Mouse (Mus musculus) E14TG2a.4 (cell line): ENCODE data around the gene Tctex1d1.

Source experiments
- CTCF ChIP-seq: conservative IDR thresholded peaks from 2 replicates; pipeline ENCODE4 v1.5.1; 2014; ENCODE audit warnings: low read length
- NANOG ChIP-seq: IDR thresholded peaks from 2 replicates; pipeline ENCODE4 v1.6.1; 2014; ENCODE audit warnings: borderline replicate concordance, low read length, mixed read lengths

DNA sequence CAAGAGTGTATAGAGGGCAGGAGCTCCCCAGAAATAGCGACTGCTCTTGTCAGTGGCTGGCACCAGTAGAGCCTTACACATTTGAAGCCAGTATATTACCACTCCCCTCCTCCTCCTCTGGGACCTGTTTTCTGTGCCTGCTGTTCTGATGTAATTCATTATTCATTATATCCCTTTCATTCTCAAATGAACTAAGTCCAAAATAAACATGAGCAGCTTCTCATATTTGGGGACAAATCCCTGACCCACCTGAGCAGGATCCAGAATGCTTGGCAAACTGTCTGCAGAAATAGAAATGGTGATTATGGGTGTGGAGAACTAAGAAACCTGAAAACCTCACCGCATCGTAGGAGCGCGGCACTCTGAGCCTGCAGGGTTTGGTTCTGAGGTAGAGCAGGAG lies 8.8 kb upstream of the Tctex1d1 start:
- TF ChIP-seq CTCF (no peak), NANOG (no peak)
